Mouse (Mus musculus): ENCODE measurements around the gene Rin2. TPM values are rescaled to one million over a fixed set of nuclear protein-coding genes. Genes with fewer than 3 reads are reported as not detected.

The Rin2 gene
- total RNA-seq, 2 experiments from 2014 or later: 12.8 to 16.7 TPM

DNA sequence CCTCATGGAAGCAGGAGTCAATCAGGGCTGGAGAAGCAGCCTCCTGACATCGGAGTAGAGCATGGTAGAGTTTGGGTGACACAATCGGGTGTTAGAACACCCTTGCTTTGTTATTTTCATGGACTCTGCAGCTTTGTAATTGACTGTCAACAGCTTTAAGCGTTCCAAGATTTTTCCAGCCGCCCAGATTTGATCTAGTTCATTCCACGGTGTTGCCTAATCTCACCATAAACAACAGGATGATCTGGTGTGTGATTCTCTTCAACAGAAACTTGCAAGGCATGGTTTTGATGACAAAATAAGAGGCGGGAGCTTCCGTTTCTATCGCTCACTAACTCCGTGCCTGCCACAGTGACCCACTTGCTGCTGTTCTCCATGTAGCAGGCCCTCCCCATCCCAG lies 180.8 kb downstream of the Rin2 start:
- intact Hi-C loops (cut with DNase I): no loop called here

DNA sequence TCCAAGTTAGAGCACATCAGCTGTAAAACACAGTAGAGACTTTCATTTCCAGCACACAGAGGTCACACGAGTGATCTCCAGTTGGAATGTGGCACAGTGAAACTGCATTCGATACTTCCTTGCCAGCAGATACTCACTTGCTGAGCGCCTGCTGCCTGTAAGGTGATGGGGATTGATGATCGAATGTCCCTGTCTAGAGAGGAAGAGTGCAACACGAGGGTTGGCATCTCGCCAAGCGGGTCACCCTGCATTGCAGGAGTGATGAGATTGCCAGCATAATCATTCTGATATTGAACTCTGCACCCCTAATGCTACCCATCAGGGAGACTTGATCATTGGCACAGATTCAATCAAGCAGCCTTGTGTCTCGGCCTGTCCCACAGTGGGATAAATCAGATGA lies 182.8 kb downstream of the Rin2 start:
- peak; percentile 38 for DNase-seq
- intact Hi-C loops (cut with DNase I): no loop called here

More for the DNA sequence above, 180.8 kb downstream of the Rin2 start:
- DNase-seq: no peak

- DNase-seq: peak; percentile 80
- intact Hi-C loops (cut with DNase I): no loop called here
These were observed 184.5 kb downstream of the Rin2 start for GRCm38 (mm10) chr2:145859442-145859931.

DNA sequence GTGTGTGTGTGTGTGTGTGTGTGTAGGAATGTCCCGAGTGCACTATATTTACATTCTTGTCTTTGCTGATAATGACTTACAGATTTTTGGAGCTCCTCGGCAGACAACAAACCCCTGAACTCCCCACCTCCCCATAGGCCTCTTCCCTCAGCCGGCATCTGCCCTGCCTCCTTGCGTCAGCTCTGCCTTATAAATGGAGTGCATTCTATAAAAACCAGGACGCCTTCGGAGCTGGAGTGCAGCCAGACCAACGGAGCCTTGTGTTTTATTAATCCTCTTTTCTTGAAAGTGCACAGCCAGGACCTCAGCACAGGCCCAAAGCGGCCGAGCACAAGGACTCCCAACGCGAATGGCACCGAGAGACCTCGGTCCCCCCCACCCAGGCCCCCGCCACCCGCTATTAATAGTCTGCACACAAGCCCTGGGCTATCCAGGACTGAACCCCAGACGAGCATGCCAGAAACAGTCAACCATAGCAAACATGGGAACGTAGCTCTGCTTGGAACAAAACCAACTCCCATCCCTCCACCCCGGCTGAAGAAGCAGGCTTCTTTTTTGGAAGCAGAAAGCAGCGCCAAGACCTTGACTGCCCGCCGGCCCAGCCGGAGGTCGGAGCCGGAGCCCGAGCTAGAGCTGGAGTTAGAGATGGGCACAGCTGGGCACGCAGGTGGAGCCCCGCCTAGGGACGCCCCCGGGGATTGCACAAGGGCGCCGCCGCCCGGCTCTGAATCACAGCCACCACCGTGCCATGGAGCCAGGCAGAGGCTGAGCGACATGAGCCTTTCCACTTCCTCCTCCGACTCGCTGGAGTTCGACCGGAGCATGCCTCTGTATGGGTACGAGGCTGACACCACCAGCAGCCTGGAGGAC lies 185.2 kb downstream of the Rin2 start:
- peak; percentile 81 for DNase-seq
- intact Hi-C loops (cut with DNase I): no loop called here

DNA sequence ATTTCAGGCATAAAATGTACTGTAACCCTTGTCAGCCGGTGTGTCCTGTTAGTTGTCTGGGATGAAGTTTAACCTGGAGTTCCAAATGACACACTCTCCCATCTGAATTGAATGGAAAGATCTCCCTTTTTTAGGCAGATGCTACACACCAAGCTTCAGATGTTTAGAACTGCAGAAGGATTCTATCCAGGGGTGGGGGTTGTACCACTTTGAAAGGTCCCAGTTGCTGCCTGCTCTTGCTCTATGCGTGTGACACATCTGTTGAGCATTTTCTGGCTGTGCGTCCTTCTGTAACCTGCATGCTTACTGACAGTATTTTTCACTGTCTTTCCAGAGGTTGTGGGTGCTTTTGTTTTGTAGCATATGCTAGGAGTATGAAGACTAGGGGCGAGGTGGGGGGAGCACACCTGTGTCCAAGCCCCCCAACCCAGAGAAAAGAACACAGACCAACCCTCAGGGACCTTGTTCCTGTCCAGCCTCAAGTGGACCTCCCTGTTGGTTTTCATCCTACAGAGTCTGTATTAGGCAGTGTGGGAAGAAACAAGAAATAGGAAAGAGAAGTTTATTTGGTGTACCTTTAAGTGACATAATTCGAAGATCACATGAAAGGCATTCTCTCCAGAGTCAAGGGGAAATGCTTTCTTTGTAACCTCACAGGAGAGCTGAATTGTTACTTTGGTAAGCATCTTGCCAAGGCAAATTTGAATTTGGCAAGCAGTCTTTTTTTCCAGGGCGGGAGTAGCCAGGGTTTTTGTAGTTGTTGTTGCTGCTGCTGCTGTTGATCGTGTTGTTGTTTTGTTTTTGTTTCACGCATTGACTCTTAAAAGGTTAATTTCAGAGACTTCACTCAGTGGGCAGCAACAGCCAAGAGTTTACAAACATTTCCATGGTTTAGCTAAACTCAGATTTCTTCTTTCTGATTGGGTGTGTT lies 186.4 kb downstream of the Rin2 start:
- DNase-seq: no peak
- intact Hi-C loops (cut with DNase I): no loop called here

DNA sequence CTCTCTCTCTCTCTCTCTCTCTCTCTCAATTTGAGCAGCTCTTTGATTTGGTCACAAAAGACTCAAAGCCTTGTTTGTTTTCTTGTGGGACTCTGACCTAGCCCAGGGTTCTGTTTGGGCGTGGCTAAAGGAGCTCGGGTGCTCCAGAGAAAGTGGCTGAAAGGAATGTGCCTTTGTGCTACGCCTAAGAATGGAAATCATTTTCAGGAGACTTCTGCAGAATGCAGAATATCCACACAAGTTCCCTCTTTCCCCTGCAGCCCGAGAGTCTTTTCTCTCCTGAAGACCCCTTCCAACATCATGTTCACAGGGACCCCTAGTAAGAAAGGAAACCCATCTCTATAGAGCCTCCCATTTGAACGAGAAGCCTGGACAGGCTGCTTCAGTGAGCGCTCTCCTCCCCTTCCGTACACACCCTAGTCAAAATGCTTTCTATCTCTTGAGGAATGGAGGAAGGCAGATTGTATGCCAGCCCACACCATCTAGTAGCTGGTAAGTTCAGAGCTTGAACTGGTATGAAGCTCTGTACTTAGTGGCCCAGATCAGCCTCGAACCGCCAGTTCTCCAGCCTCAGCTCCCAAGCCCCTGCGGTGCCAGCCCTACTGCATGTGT lies 187.3 kb downstream of the Rin2 start:
- no peak for DNase-seq
- intact Hi-C loops (cut with DNase I): no loop called here

DNA sequence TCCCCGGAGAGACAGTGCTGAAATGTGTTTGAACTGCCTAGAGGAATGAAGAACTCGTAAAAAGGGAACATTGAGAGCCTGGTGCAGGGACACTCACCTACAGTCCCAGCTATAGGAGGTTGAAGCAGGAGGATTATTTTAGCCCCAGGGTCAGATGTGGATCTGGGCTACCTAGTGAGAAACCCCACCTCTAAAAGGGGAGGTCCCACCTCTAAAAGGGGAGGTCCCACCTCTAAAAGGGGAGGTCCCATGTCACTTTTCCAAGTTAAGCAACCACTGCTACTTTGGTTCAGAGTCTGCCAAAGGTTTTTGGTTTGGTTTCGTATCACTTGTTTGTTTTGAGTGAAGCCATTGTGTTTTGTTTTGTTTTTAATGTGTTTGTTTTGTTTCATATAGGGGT lies 190.3 kb downstream of the Rin2 start:
- intact Hi-C loops (cut with DNase I): no loop called here
- no peak for DNase-seq

GRCm38 (mm10) chr2:145866238-145866637 lies 191.2 kb downstream of the Rin2 start:
- intact Hi-C loops (cut with DNase I): no loop called here

DNA sequence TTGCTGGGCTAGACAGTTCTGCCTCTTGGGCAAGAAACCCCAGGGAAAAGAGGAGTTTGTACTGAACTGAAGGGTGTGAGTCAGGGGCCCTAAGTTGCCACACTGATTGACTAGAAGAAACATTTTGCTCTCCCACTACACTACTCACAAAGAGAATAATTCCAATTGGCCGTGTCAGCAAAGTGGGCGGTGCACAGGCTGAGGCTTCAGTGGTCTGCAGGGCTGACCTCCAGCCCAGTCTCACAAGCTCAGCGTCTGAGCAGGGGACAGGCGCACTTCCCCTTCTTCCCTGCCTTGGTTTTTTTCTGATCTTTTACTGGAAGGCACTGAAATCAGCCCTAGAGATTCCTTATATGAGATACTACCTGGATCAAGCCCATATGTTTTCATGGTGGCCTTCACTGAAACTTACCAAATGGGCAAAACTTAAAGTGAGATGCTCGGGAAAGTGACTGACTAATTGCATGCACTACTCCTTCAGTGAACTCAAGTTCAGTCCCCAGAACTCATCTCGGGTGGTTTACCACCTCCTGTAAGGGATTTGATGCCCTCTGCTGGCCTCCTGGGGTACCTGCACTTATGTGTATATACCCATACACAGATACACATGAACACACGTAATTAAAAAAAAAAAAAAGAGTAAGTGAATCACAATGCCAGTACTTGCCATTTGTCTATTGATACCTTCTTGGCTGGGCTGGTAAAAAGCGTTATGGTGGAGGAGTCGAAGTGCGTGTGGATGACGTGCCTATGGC lies 191.9 kb downstream of the Rin2 start:
- intact Hi-C loops (cut with DNase I): no loop called here
- DNase-seq: no peak

More at GRCm38 (mm10) chr2:145866238-145866637, 191.2 kb downstream of the Rin2 start:
- DNase-seq: no peak

- DNase-seq: no peak
- intact Hi-C loops (cut with DNase I): no loop called here
These were observed 196.3 kb downstream of the Rin2 start for GRCm38 (mm10) chr2:145871308-145871707.

GRCm38 (mm10) chr2:145872099-145872498 lies 197.1 kb downstream of the Rin2 start:
- intact Hi-C loops (cut with DNase I): no loop called here
- DNase-seq: no peak

- intact Hi-C loops (cut with DNase I): no loop called here
- DNase-seq: no peak
These were observed 198.9 kb downstream of the Rin2 start for GRCm38 (mm10) chr2:145873953-145874352.

DNA sequence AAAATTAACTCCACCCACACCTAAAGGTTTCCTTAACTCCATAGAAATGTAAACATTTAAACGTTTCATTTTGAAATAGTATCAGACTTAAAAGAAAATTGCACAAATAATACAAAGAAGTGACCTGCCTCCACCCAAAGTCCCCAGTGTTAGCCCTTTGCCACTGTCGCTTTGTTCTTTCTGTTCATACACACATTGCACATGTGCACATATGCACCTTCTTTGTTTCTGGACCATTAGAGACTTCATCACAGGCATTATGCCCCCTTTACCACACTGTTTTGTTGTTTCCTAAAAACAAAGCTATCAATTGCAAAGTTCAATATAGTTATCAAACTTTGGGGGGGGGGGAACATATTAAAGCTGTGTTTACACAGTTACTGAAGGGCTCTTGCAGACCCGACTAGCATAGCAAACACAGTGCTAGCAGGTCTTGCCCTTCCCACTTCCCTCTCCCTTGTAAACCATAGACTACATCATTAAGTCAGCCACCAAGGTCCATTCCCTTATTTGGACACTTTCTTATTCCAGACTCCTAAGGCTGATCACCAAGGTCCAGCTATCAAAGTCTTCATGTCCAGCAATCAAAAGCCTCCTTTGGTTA lies 200.0 kb downstream of the Rin2 start:
- no peak for DNase-seq
- intact Hi-C loops (cut with DNase I): no loop called here

DNA sequence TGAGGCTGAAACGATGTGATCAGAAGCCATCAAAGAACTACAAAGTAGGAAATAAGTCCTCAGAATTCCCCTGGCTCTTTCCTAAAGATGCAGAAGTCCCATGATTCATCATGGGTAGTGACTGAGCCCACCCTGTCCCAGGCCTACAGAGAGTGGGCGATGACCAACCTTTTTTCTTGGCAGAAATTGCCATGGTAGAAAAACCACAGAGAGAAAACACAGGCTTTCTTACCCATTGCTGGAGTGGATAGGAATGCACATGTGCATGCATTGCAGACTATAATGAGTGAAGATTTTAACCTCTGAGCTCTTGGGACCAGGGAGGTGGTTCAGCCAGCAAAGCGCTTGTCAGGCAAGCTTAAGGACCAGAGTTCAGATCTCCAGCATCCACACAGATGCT lies 202.2 kb downstream of the Rin2 start:
- intact Hi-C loops (cut with DNase I): no loop called here
- no peak for DNase-seq

DNA sequence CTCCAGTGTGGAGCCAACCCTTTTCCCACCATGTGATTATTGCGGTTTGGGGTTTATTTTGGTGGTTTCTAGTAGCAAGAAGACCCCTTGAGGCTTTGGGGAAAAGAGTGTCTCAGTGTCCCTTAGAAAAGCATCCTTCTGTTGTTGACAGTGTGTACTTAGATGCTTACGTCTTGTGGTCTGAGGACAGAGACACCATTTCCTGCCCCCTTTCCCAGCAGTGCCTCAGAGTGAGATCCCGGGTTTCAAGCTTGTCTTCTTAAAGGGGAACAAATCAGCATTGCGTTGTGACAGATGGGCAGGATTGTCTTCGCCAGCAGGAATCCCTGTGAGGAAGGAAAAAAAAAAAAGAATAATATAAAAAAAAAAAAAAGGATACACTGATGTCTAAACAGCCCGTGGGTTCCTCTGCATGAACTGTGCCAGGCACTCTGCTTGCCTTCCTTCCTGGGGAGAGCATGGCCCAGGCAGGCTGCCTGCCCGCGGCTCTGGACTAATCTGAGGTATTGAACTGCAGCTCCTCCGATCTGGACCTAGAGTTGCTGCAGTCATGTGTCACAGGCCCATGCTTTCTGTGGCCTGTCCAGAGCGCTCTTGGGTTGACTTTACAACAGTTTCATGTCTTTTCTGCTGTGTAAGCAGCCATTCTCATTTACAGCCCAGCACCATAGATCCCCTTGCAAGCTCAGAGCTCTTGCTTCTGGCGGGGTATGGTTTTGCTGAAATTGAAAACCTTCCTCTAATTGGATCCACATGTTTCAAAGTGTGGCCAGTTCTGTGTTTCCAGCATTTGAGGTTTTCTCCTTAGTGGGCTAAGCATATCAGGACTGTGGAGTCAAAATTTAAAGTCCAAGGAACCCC lies 206.1 kb downstream of the Rin2 start:
- intact Hi-C loops (cut with DNase I): loop anchor here (10.0 kb wide), 1 partner anchor 176 kb away; no protein-coding TSS in a partner anchor
- no peak for DNase-seq

- DNase-seq: no peak
- intact Hi-C loops (cut with DNase I): loop anchor here (10.0 kb wide), 1 partner anchor 177 kb away; no protein-coding TSS in a partner anchor
These were observed 206.9 kb downstream of the Rin2 start for GRCm38 (mm10) chr2:145881932-145882331.

GRCm38 (mm10) chr2:145882398-145882797 lies 207.4 kb downstream of the Rin2 start:
- intact Hi-C loops (cut with DNase I): loop anchor here (10.0 kb wide), 1 partner anchor 178 kb away; no protein-coding TSS in a partner anchor
- DNase-seq: no peak

Data from left cerebral cortex, postnatal 4 days (tissue).